Mouse (Mus musculus) limb, embryonic 11.5 days (tissue): ENCODE results near the gene Ccdc73. TPM values are rescaled to one million over a fixed set of nuclear protein-coding genes. Genes with fewer than 3 reads are reported as not detected.

Experiments used
- ATAC-seq: fragments of 200-750 bp; cut with Nextera tagmentation; 2 replicates; pipeline ENCODE4 v1.8.0; 2017; ENCODE audit warnings: low read depth; ENCODE audit not compliant: insufficient number of reproducible peaks, low FRiP score, low TSS enrichment
- DNase-seq: peaks from one replicate; pipeline ENCODE4 v3.0.0-alpha.2; 2015; ENCODE audit warnings: low spot score
- H3K27ac ChIP-seq: fragments of 300-500 bp; sonication (generic); replicated peaks from 2 replicates; pipeline ENCODE4 v1.5.1; 2014; ENCODE audit warnings: low read depth, mild to moderate bottlenecking, low read length
- H3K27me3 ChIP-seq: fragments of 300-500 bp; sonication (generic); 2 replicates; pipeline ENCODE4 v1.6.1; 2014; ENCODE audit warnings: mild to moderate bottlenecking, low read length, mixed read lengths; ENCODE audit not compliant: control insufficient read depth, insufficient read depth
- H3K36me3 ChIP-seq: fragments of 300-500 bp; sonication (generic); 2 replicates; pipeline ENCODE4 v1.6.1; 2014; ENCODE audit warnings: mild to moderate bottlenecking, low read length, moderate library complexity, mixed read lengths; ENCODE audit not compliant: control insufficient read depth, insufficient read depth
- H3K4me1 ChIP-seq: fragments of 300-500 bp; sonication (generic); 2 replicates; pipeline ENCODE4 v1.6.1; 2014; ENCODE audit warnings: low read length, mixed read lengths; ENCODE audit not compliant: control insufficient read depth, insufficient read depth
- H3K4me2 ChIP-seq: fragments of 300-500 bp; sonication (generic); 2 replicates; pipeline ENCODE4 v1.6.1; 2014; ENCODE audit warnings: low read depth, mild to moderate bottlenecking, moderate library complexity; ENCODE audit not compliant: severe bottlenecking
- H3K4me3 ChIP-seq: fragments of 300-500 bp; sonication (generic); 2 replicates; pipeline ENCODE4 v1.5.1; 2014; ENCODE audit warnings: low read depth, low read length
- H3K9ac ChIP-seq: fragments of 300-500 bp; sonication (generic); 2 replicates; pipeline ENCODE4 v1.6.1; 2014; ENCODE audit warnings: mild to moderate bottlenecking, low read length
- H3K9me3 ChIP-seq: fragments of 300-500 bp; sonication (generic); 2 replicates; pipeline ENCODE4 v1.6.1; 2016; ENCODE audit warnings: low read length; ENCODE audit not compliant: control insufficient read depth
- WGBS: fragments of 180-500 bp; shearing (Covaris S2); extraction: QIAGEN DNeasy Blood & Tissue Kit; methylation state at CpG from one replicate; pipeline ENCODE4 v1.1.7; 2014; 5-methylcytosine and 5-hydroxymethylcytosine counted together
- polyA plus RNA-seq: library from polyadenylated mRNA; unstranded; fragments of >200 nt; fragmentation: Nextera tagmentation; extraction: Ambion mirVana; gene quantifications from 2 replicates; pipeline ENCODE4 v1.2.1, GENCODE M21; 2014

Ccdc73 gene
- polyA plus RNA-seq, 1 experiment from 2014 or later = 5.8 TPM

- ATAC-seq (no peak), DNase-seq (no peak)
- H3K4me3 ChIP-seq = no peak overlapping the region
- no peaks in the 10 kb centered on the region for H3K27me3 ChIP-seq
- H3K9me3 ChIP-seq = no peaks in the 10 kb centered on the region
- H3K27ac ChIP-seq = no peak overlapping the region
- no peaks in the 10 kb centered on the region for H3K4me1 ChIP-seq
- no peak overlapping the region for H3K9ac ChIP-seq
- H3K36me3 ChIP-seq = peaks cover 17% of the 10 kb centered on the region
- H3K4me2 ChIP-seq = no peak overlapping the region
These were observed 139.6 kb downstream of the Ccdc73 start for GRCm38 (mm10) chr2:105007236-105007635.

GRCm38 (mm10) chr2:105016192-105016966 lies 148.8 kb downstream of the Ccdc73 start:
- peak; percentile 61 for ATAC-seq
- Histone ChIP-seq H3K4me3 (peak overlapping the region; percentile 90), H3K9me3 (no peaks in the 10 kb centered on the region), H3K36me3 (peaks cover 3% of the 10 kb centered on the region; the same call in 1 of the 2 replicates), H3K27me3 (no peaks in the 10 kb centered on the region), H3K4me2 (peak overlapping the region; percentile 77), H3K4me1 (no peaks in the 10 kb centered on the region), H3K9ac (peak overlapping the region; percentile 93), H3K27ac (no peak overlapping the region)
- under 1% methylated on average over 43 of the region's 43 CpGs for WGBS
- no peak for DNase-seq

- H3K27ac ChIP-seq = no peak within 1 kb of the TSS
- H3K9ac ChIP-seq = peak within 1 kb of the TSS; percentile 93
- peaks cover 3% of the 10 kb centered on the region; the same call in 1 of the 2 replicates for H3K36me3 ChIP-seq
- WGBS = under 1% methylated on average over 25 of the region's 25 CpGs
- no peaks in the 10 kb centered on the region for H3K27me3 ChIP-seq
- peak; percentile 95 for DNase-seq
- peak within 1 kb of the TSS; percentile 77 for H3K4me2 ChIP-seq
- H3K9me3 ChIP-seq = no peaks in the 10 kb centered on the region
- peak within 1 kb of the TSS; percentile 90 for H3K4me3 ChIP-seq
- peak; percentile 99 for ATAC-seq
- H3K4me1 ChIP-seq = no peaks in the 10 kb centered on the region
These were observed 149.3 kb downstream of the Ccdc73 start, which contains the start of gene Eif3m for GRCm38 (mm10) chr2:105016967-105017287. Gene Eif3m (minus strand): TSS chr2:105017080.

- Histone ChIP-seq H3K9me3 (no peaks in the 10 kb centered on the region), H3K4me2 (peak overlapping the region; percentile 77; the same call in 1 of the 2 replicates), H3K27me3 (no peaks in the 10 kb centered on the region), H3K4me3 (no peak overlapping the region), H3K36me3 (peaks cover 3% of the 10 kb centered on the region; the same call in 1 of the 2 replicates), H3K4me1 (no peaks in the 10 kb centered on the region), H3K27ac (no peak overlapping the region), H3K9ac (no peak overlapping the region)
- DNase-seq = no peak
- WGBS = 86% methylated on average over 3 of the region's 3 CpGs
- no peak for ATAC-seq
These were observed 150.2 kb downstream of the Ccdc73 start for GRCm38 (mm10) chr2:105017802-105018201.

GRCm38 (mm10) chr2:105019457-105019856 lies 151.9 kb downstream of the Ccdc73 start:
- Histone ChIP-seq H3K27ac (no peak overlapping the region), H3K9ac (no peak overlapping the region), H3K4me3 (no peak overlapping the region), H3K4me1 (no peaks in the 10 kb centered on the region), H3K4me2 (no peak overlapping the region), H3K27me3 (no peaks in the 10 kb centered on the region), H3K36me3 (no peaks in the 10 kb centered on the region), H3K9me3 (no peaks in the 10 kb centered on the region)
- ATAC-seq = no peak
- no peak for DNase-seq
- WGBS = 86% methylated on average over 1 of the region's 1 CpGs

GRCm38 (mm10) chr2:105021256-105021655 lies 153.7 kb downstream of the Ccdc73 start:
- 61% methylated on average over 12 of the region's 12 CpGs for WGBS
- no peaks in the 10 kb centered on the region for H3K9me3 ChIP-seq
- H3K27me3 ChIP-seq = no peaks in the 10 kb centered on the region
- no peak overlapping the region for H3K4me2 ChIP-seq
- no peaks in the 10 kb centered on the region for H3K36me3 ChIP-seq
- DNase-seq (no peak), ATAC-seq (no peak)
- H3K4me3 ChIP-seq = no peak overlapping the region
- H3K9ac ChIP-seq = no peak overlapping the region
- H3K4me1 ChIP-seq = no peaks in the 10 kb centered on the region
- no peak overlapping the region for H3K27ac ChIP-seq

GRCm38 (mm10) chr2:105021836-105022235 lies 154.2 kb downstream of the Ccdc73 start:
- H3K9me3 ChIP-seq = no peaks in the 10 kb centered on the region
- 89% methylated on average over 2 of the region's 2 CpGs for WGBS
- DNase-seq (no peak), ATAC-seq (no peak)
- H3K27me3 ChIP-seq = no peaks in the 10 kb centered on the region
- H3K4me2 ChIP-seq = no peak overlapping the region
- H3K27ac ChIP-seq = no peak overlapping the region
- no peak overlapping the region for H3K9ac ChIP-seq
- H3K4me1 ChIP-seq = no peaks in the 10 kb centered on the region
- no peaks in the 10 kb centered on the region for H3K36me3 ChIP-seq
- H3K4me3 ChIP-seq = no peak overlapping the region

GRCm38 (mm10) chr2:105023031-105023615 lies 155.5 kb downstream of the Ccdc73 start:
- H3K27ac ChIP-seq = no peak overlapping the region
- ATAC-seq (peak; percentile 31; the same call in 1 of the 2 replicates), DNase-seq (peak; percentile 25)
- H3K4me2 ChIP-seq = no peak overlapping the region
- H3K27me3 ChIP-seq = no peaks in the 10 kb centered on the region
- no peaks in the 10 kb centered on the region for H3K36me3 ChIP-seq
- H3K4me3 ChIP-seq = no peak overlapping the region
- WGBS = 56% methylated on average over 6 of the region's 6 CpGs
- no peaks in the 10 kb centered on the region for H3K9me3 ChIP-seq
- H3K4me1 ChIP-seq = no peaks in the 10 kb centered on the region
- H3K9ac ChIP-seq = no peak overlapping the region
